Mouse (Mus musculus) intestine, postnatal 0 days (tissue): ENCODE results near the gene Hspb2. TPM values are rescaled to one million over a fixed set of nuclear protein-coding genes. Genes with fewer than 3 reads are reported as not detected.
A peak's percentile ranks its signal among the peaks of the same experiment; 100 is the strongest.

Experiments
- ATAC-seq: fragments of 200-750 bp; cut with Nextera tagmentation; 2 replicates; pipeline ENCODE4 v1.8.0; 2017; ENCODE audit warnings: mild to moderate bottlenecking, moderate TSS enrichment, moderate library complexity
- H3K27ac ChIP-seq: fragments of 300-500 bp; sonication (generic); 2 replicates; pipeline ENCODE4 v1.5.1; 2014; ENCODE audit warnings: mild to moderate bottlenecking, low read depth, low read length, moderate library complexity
- H3K27me3 ChIP-seq: fragments of 300-500 bp; sonication (generic); replicated peaks from 2 replicates; pipeline ENCODE4 v1.6.1; 2014; ENCODE audit warnings: low read length, mixed read lengths; ENCODE audit not compliant: control insufficient read depth, insufficient read depth
- H3K36me3 ChIP-seq: fragments of 300-500 bp; sonication (generic); 2 replicates; pipeline ENCODE4 v1.6.1; 2014; ENCODE audit warnings: mild to moderate bottlenecking, moderate library complexity; ENCODE audit not compliant: control insufficient read depth, insufficient read depth
- H3K4me1 ChIP-seq: fragments of 300-500 bp; sonication (generic); replicated peaks from 2 replicates; pipeline ENCODE4 v1.6.1; 2014; ENCODE audit warnings: antibody characterized with exemption, low read length, mixed read lengths; ENCODE audit not compliant: control insufficient read depth, insufficient read depth
- H3K4me2 ChIP-seq: fragments of 300-500 bp; sonication (generic); replicated peaks from 2 replicates; pipeline ENCODE4 v1.6.1; 2014; ENCODE audit warnings: low read depth, mild to moderate bottlenecking, moderate library complexity
- H3K4me3 ChIP-seq: fragments of 300-500 bp; sonication (generic); 2 replicates; pipeline ENCODE4 v1.5.1; 2014; ENCODE audit warnings: low read depth, low read length
- H3K9ac ChIP-seq: fragments of 300-500 bp; sonication (generic); 2 replicates; pipeline ENCODE4 v1.6.1; 2014; ENCODE audit warnings: mild to moderate bottlenecking, low read depth, low read length
- H3K9me3 ChIP-seq: fragments of 300-500 bp; sonication (generic); 2 replicates; pipeline ENCODE4 v1.6.1; 2016; ENCODE audit warnings: mixed run types; ENCODE audit not compliant: control insufficient read depth
- CTCF ChIP-seq: sonication (generic); IDR thresholded peaks from 2 replicates; pipeline ENCODE4 v1.5.1; 2016; ENCODE audit warnings: low read depth, mild to moderate bottlenecking, control low read depth, antibody characterized with exemption, moderate library complexity
- WGBS: fragments of 180-500 bp; shearing (Covaris S2); extraction: QIAGEN DNeasy Blood & Tissue Kit; methylation state at CpG from one replicate; pipeline ENCODE4 v1.1.7; 2014; 5-methylcytosine and 5-hydroxymethylcytosine counted together
- polyA plus RNA-seq: library from polyadenylated mRNA; unstranded; fragments of >200 nt; fragmentation: Nextera tagmentation; extraction: Ambion mirVana; gene quantifications from 2 replicates; pipeline ENCODE4 v1.2.1, GENCODE M21; 2015

Hspb2 gene
- 10.3 and 10.4 TPM in 2 replicates for polyA plus RNA-seq

DNA sequence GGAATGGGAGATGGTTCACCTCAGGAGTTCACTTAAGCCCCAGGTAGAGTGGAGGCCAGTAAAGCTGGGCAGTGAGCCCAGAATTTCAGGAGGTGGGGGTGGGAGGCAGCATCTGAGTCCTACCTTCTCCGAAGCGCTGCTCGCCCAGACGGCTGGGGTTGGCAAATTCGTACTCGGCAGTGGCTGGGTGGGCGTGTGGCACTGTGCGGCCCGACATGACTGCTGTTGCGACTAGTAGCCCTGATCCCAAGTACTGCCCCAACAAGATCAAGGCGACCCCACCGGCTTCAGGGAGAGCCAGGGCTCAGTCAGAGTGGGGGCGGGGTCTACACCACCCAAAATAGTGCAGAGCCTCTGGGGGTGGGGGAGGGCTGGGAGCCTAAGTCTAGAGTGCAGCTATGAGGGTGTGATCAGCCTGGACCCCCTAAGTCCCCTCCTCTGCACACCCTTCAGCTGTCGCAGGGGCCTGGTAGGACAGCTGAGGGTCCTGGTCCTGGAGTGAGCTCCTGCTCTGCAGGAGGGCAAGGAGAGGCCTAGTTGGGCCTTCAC lies at the start of gene Hspb2:
Gene Hspb2 (minus strand): TSS at position 301 of the 549 bp plus-strand sequence.
- H3K4me1 ChIP-seq = 0 out of 2 replicates have a peak, but pooled peaks cover 3% of the 10 kb centered on the region
- 64% methylated on average over 14 of the region's 14 CpGs for WGBS
- H3K4me2 ChIP-seq = peak within 1 kb of the TSS; percentile 35
- no peaks in the 10 kb centered on the region for H3K9me3 ChIP-seq
- no peaks in the 10 kb centered on the region for H3K36me3 ChIP-seq
- H3K9ac ChIP-seq = 0 out of 2 replicates have a peak within 1 kb of the TSS, but pooled peaks have one; percentile 11
- peak within 1 kb of the TSS; percentile 21 for H3K4me3 ChIP-seq
- no peak for TF ChIP-seq CTCF
- H3K27ac ChIP-seq = peak within 1 kb of the TSS; percentile 57; the same call in 1 of the 2 replicates
- no peaks in the 10 kb centered on the region for H3K27me3 ChIP-seq
- ATAC-seq = no peak

- Histone ChIP-seq H3K9me3 (no peaks in the 10 kb centered on the region), H3K36me3 (peaks cover 44% of the 10 kb centered on the region), H3K4me1 (no peaks in the 10 kb centered on the region), H3K27ac (no peak overlapping the region), H3K4me2 (no peak overlapping the region), H3K4me3 (no peak overlapping the region), H3K27me3 (no peaks in the 10 kb centered on the region), H3K9ac (no peak overlapping the region)
- peak; percentile 83 for TF ChIP-seq CTCF
- no peak for ATAC-seq
- 72% methylated on average over 2 of the region's 2 CpGs for WGBS
Measured at GRCm38 (mm10) chr9:50800985-50801384, 48.8 kb upstream of the Hspb2 start.

- H3K27me3 ChIP-seq = no peaks in the 10 kb centered on the region
- H3K27ac ChIP-seq = no peak overlapping the region
- WGBS = 50% methylated on average over 5 of the region's 5 CpGs
- H3K36me3 ChIP-seq = peaks cover 32% of the 10 kb centered on the region
- H3K4me3 ChIP-seq = no peak overlapping the region
- H3K4me1 ChIP-seq = no peaks in the 10 kb centered on the region
- no peaks in the 10 kb centered on the region for H3K9me3 ChIP-seq
- TF ChIP-seq CTCF = no peak
- no peak for ATAC-seq
- H3K9ac ChIP-seq = no peak overlapping the region
- H3K4me2 ChIP-seq = no peak overlapping the region
Measured at GRCm38 (mm10) chr9:50798368-50798767, 46.2 kb upstream of the Hspb2 start.

GRCm38 (mm10) chr9:50797641-50798040 lies 45.5 kb upstream of the Hspb2 start:
- no peaks in the 10 kb centered on the region for H3K4me1 ChIP-seq
- no peak for ATAC-seq
- no peak overlapping the region for H3K4me2 ChIP-seq
- 90% methylated on average over 7 of the region's 7 CpGs for WGBS
- H3K4me3 ChIP-seq = no peak overlapping the region
- no peaks in the 10 kb centered on the region for H3K9me3 ChIP-seq
- TF ChIP-seq CTCF = no peak
- H3K36me3 ChIP-seq = peaks cover 26% of the 10 kb centered on the region
- H3K9ac ChIP-seq = no peak overlapping the region
- no peak overlapping the region for H3K27ac ChIP-seq
- H3K27me3 ChIP-seq = no peaks in the 10 kb centered on the region

- Histone ChIP-seq H3K9me3 (no peaks in the 10 kb centered on the region), H3K4me3 (no peak overlapping the region), H3K27me3 (no peaks in the 10 kb centered on the region), H3K36me3 (peaks cover 22% of the 10 kb centered on the region), H3K4me1 (no peaks in the 10 kb centered on the region), H3K4me2 (no peak overlapping the region), H3K9ac (no peak overlapping the region), H3K27ac (no peak overlapping the region)
- no peak for ATAC-seq
- 94% methylated on average over 8 of the region's 8 CpGs for WGBS
- no peak for TF ChIP-seq CTCF
Measured at GRCm38 (mm10) chr9:50796776-50797175, 44.6 kb upstream of the Hspb2 start.

GRCm38 (mm10) chr9:50795266-50795665 lies 43.1 kb upstream of the Hspb2 start:
- Histone ChIP-seq H3K36me3 (peaks cover 26% of the 10 kb centered on the region), H3K27me3 (no peaks in the 10 kb centered on the region), H3K9me3 (no peaks in the 10 kb centered on the region), H3K27ac (no peak overlapping the region), H3K4me2 (no peak overlapping the region), H3K9ac (no peak overlapping the region), H3K4me3 (no peak overlapping the region), H3K4me1 (no peaks in the 10 kb centered on the region)
- 93% methylated on average over 3 of the region's 3 CpGs for WGBS
- TF ChIP-seq CTCF = no peak
- ATAC-seq = no peak

GRCm38 (mm10) chr9:50782155-50782554 lies 30.0 kb upstream of the Hspb2 start:
- peaks cover 62% of the 10 kb centered on the region for H3K36me3 ChIP-seq
- H3K9me3 ChIP-seq = no peaks in the 10 kb centered on the region
- H3K4me3 ChIP-seq = no peak overlapping the region
- no peaks in the 10 kb centered on the region for H3K4me1 ChIP-seq
- peak; percentile 66 for TF ChIP-seq CTCF
- no peaks in the 10 kb centered on the region for H3K27me3 ChIP-seq
- ATAC-seq = no peak
- WGBS = 71% methylated on average over 2 of the region's 2 CpGs
- H3K4me2 ChIP-seq = no peak overlapping the region
- no peak overlapping the region for H3K9ac ChIP-seq
- H3K27ac ChIP-seq = no peak overlapping the region
